Mouse (Mus musculus): ENCODE results near the gene 1700034J05Rik.

DNA sequence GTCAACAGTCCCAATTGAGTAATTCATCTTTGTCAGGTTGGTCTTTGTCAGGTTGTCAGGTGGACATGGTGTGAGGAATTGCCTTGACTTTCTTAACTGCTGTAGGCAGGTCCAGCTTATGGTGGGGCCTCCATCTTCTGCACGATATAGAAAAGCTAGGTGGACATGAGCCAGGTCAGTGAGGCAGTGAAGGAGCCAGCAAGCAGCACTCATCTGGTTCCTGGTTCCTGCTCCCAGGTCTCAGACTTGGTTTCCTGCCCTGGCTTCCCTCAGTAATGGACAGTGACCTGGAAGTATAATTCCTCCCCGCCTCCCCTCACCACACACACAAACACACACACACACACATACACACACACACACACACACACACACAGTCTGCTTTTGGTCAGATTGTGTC is 41.2 kb upstream of the 1700034J05Rik start:
- TF ChIP-seq MAX (IDR thresholded peaks at IDR 0.05; ENCODE audit: low read depth) (no peak), POLR2A (IDR thresholded peaks at IDR 0.05; ENCODE audit: insufficient read length, low read depth) (no peak), CEBPB (IDR thresholded peaks at IDR 0.05; ENCODE audit: insufficient read depth, poor library complexity, severe bottlenecking) (no peak), POLR2AphosphoS2 (IDR thresholded peaks at IDR 0.05; ENCODE audit: insufficient read length, low read depth) (no peak)
